Mouse (Mus musculus) E14TG2a.4 (cell line): ENCODE measurements around the gene Mypn.

Experiments
- CTCF ChIP-seq: conservative IDR thresholded peaks from 2 replicates; pipeline ENCODE4 v1.5.1; 2014; ENCODE audit warnings: low read length
- NANOG ChIP-seq: IDR thresholded peaks from 2 replicates; pipeline ENCODE4 v1.6.1; 2014; ENCODE audit warnings: borderline replicate concordance, low read length, mixed read lengths
- POU5F1 ChIP-seq: IDR thresholded peaks from 2 replicates; pipeline ENCODE4 v1.6.1; 2014; ENCODE audit warnings: low read length, borderline replicate concordance

DNA sequence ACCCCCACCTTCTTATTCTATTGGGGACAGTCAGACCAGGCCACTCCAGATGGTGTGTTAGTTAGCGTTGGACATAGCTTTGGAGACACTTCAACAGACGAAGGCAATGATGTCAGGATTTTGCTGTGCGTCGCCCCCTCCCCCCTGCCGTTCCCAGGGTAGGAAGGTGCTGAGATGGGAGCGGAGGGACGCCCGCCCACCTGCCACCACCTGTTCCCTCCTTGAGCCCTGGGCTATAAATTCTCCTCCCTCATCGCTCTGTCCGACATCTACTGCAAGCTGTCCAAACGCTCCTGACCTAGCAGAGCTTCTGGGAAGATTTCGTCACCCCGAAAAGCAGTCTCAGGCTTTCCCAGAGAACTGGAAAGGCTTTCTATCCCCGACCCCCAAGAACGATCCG is 104.2 kb downstream of the Mypn start, which contains the start of gene Atoh7:
- no peak for TF ChIP-seq CTCF
- no peak for TF ChIP-seq POU5F1
- no peak for TF ChIP-seq NANOG
